Mouse (Mus musculus) liver, adult (tissue): Measurements from ENCODE around the gene Unc93b1.

ENCODE experiments used
- GATA4 ChIP-seq: IDR thresholded peaks from 2 replicates; pipeline ENCODE4 v1.6.1; 2014; ENCODE audit warnings: mild to moderate bottlenecking, low read length; ENCODE audit not compliant: insufficient replicate concordance

Unc93b1 gene

DNA sequence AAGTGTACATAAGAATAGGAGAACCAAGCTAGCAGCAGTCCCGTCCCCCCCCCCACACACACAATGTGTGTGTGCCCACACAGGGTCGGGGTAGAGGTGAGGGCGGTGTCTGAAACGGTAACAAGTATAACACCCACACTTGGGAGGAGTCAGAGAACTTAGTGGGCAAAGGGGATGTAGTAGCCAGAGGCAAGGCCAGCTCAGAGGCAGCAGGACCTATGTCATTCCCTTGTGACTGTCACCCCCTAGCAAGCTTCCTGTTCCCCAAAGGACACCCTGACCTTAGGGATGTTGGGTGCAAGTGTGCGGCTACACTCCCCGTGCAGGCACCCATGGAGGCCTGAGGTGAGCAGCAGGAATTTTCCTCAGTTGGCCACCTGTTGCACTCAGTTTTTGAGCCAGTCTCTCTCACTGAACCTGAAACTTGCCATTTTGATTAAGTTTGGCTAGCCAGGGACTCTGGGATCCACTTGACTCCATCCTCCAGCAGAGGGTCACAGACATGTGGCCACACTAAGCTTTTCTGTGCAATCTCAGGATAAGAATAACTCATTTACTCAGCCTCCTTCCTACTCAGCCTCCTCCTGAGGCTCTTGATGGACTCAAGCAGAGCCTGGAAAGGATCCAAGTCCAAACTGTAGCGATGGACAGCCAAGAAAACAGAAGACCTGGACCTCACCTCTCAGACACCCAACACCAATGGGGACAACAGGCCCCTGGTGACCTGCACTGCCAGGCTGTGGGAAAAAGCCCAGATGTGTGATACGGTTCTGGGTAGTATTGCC is 26.9 kb upstream of the Unc93b1 start:
- TF ChIP-seq GATA4, result no peak

- no peak for TF ChIP-seq GATA4
Observed at GRCm38 (mm10) chr19:3910206-3910605, 24.8 kb upstream of the Unc93b1 start.

DNA sequence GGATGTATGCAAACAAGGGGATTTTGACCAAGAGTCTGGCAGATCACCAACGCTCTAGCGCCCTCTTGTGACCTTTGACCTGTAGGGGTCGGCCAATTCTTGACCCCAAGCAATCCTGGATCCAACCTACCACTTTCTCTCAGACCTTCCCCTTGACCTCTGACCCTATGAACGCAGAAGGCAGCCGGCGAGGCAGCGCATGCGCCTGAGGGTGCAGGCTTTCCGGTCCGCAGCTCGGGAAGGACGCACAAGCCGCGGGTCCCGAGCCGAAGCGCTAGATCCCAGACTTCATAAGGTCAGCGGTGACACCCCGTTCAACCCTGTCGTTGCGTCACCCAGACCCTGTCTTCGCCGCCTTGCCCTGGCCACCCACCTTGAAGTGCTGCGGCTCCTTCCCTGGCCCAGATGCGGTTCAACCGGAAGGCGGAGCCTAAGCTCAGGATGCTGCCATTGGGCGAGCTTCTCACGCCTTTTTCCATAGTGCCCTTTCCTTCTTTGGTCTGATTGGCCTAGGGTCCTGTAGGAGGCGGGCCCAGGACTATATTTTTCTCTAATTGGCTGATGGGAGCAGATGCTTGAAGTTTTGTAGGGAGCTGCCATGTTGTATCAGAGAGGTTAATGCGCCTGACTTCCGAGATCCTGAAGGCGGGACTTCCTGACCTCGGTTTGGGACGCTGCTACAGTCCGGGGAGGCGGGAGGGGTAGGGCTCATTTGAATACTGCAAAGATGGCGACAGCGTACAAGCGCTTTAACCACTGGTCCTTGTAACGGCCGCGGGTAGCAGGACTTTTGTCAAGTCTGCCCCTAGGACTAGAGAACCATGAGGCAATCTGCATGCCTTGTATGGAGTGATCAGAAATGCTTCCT is 22.4 kb upstream of the Unc93b1 start, which contains the start of gene Ndufs8:
Ndufs8 (minus strand) TSS at position 438 of the 868 bp plus-strand sequence.
- TF ChIP-seq GATA4, result no peak; the same call in 1 of the 2 replicates

- TF ChIP-seq GATA4, result no peak
Observed at GRCm38 (mm10) chr19:3913692-3914091, 21.3 kb upstream of the Unc93b1 start.

GRCm38 (mm10) chr19:3914535-3914934 is 20.5 kb upstream of the Unc93b1 start:
- no peak for TF ChIP-seq GATA4

DNA sequence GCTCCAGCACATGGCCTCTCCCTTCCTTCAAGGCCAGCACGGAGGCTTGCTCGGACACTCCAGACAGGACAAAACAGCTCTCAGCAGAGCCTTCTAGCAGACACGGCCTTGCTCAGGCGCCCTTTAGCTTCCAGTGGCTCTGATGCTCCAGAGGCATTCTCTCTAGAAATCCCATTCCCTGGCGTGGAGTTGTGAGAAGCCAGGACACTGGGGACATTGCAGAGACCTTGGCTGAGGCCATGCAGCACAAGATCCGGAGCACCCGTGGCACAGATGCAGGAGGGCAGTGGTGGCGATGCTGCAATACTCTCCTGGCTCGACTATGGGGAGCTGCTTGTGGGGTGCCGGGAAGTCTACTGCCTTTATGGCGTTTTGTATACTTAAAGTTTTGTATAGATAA is 18.3 kb upstream of the Unc93b1 start:
- TF ChIP-seq GATA4, result no peak

GRCm38 (mm10) chr19:3919928-3920327 is 15.1 kb upstream of the Unc93b1 start:
- no peak for TF ChIP-seq GATA4

DNA sequence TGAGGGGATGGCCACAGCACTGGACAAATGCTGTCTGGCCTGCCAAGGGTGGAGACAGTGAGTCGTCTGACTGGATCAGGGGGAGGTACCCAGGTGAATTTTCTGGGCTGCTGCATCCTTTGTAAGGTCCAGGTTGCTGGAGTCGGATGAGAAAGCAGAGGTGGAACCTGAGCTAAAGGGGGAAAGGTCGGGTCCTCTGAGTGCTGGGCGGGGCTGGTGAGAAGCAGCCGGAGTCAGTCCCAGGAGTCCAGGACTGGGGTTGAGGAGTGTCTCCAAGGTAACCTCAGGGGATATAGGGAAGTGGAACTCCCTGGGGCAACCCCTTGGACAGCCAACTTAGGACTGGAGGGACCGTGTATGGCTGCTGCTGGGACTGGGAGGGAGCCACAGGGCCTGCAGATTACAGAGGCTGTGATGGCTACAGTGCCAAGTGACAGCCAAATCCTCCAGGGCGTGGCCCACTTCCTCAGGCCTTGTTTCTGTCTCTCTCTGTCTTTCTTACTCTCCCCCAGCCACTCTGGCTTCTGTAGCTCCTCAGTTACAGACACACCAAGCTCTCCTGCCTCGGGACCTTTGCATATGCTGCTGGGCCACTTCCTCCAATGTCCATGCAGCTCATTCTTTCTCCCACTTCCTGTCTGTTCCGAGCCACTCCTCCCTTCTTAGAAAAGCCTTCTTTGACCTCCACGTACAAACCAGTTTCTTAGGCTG is 12.2 kb upstream of the Unc93b1 start:
- no peak for TF ChIP-seq GATA4

- no peak for TF ChIP-seq GATA4
Observed at GRCm38 (mm10) chr19:3923586-3923985, 11.4 kb upstream of the Unc93b1 start.

DNA sequence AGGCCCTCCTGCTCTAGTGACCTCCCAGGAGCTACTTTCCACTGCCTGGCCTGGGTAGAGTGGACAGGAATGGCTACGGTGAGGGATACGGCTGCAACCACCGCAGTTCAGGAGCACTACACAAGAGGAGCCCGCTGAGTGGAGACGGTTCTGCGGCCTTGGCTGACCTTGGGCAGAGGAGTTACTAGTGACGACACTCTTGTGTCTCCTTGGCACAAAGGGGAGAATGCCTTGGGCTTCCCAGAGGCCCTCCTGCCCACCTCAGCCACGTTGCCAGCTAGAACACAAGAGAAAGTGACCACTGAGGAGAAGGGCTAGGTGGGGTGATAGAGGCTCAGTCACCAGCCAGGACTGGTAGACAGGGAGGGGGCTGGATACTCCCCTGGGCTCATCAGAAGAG is 10.8 kb upstream of the Unc93b1 start:
- no peak for TF ChIP-seq GATA4

- no peak for TF ChIP-seq GATA4
Observed at GRCm38 (mm10) chr19:3924868-3925267, 10.1 kb upstream of the Unc93b1 start.

DNA sequence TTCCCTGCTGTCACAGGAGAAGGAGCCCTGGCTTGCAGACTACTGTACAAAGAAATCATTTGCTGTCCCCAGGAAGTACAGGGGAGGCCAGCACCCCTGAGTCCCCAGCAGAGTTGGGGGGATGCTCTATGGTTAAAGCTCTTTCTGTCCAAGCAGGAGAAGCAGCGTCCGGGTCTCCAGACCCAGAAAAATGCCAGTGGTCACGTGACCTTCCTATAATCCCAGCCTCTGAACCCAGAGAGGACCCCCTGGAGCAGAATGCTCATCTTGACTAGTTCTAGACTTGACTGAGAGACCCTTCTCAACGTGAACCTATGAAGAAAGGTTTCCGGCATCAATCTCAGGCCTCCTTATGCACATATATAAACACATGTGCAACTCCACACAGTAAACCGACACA is 9.1 kb upstream of the Unc93b1 start:
- no peak for TF ChIP-seq GATA4

GRCm38 (mm10) chr19:3926279-3926678 is 8.7 kb upstream of the Unc93b1 start:
- TF ChIP-seq GATA4, result no peak

DNA sequence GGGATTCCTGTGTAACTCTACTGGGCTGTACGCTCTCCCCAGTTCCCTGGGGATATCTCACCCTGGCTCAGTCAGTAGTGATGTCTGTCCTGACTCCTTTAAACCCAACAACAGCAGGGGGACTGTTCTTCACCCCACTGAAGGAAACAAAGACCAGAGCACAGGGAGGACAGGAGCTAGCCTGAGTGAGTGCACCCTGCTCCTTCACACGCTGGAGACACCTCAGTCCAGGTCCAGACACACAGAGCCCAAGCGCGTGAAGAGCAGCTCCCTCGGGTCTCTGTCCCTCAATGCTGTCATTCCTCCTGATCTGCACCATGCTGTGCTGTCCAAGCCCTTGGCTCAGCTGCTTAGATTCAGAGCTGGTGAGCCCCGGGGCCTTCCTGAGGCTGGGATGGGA is 8.3 kb upstream of the Unc93b1 start:
- TF ChIP-seq GATA4, result no peak

DNA sequence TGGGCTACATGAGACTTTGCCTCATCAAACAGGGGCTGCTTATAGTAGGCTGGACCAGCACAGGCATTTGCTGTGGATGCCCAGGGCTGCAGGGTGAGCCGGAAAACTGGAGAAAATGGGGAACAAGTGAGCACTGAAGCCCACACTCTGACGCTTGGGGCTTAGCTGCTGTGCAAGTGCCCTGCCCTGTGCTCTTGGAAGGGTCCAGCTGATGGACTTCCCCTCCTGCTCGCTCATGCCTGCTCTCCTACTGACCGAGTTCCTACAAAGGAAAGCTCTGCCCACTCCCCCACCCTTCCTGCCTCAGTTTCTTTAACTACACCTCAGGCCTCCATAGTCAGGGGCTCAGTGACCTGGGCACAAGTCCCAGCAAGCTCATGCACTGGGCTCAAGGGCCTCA is 7.0 kb upstream of the Unc93b1 start:
- no peak for TF ChIP-seq GATA4

DNA sequence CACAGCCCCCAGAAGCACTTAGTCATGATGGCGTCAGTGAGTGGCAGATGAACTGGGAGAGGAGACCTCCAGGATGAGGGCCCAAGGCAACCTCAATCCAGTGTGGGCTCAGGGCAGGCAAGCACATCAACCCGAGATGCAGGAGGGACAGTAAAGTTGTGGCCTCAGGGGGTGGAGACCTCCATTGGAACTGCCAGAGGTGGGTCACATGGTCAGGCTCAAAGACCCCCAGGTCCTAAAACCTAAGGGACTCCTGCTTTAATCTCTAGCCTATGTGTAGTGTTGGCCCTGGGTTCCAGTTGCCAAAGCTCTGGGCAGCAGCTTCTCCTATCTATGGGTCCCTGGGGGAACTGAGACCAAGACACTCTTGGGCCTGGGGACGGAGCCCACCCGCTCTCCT is 6.2 kb upstream of the Unc93b1 start:
- no peak for TF ChIP-seq GATA4
